Mouse (Mus musculus) intestine, postnatal 0 days (tissue): ENCODE measurements around the gene Dnmt1. TPM values are rescaled to one million over a fixed set of nuclear protein-coding genes. Genes with fewer than 3 reads are reported as not detected.
A peak's percentile ranks its signal among the peaks of the same experiment; 100 is the strongest.

Source experiments
- ATAC-seq: fragments of 200-750 bp; cut with Nextera tagmentation; 2 replicates; pipeline ENCODE4 v1.8.0; 2017; ENCODE audit warnings: mild to moderate bottlenecking, moderate TSS enrichment, moderate library complexity
- H3K27ac ChIP-seq: fragments of 300-500 bp; sonication (generic); 2 replicates; pipeline ENCODE4 v1.5.1; 2014; ENCODE audit warnings: mild to moderate bottlenecking, low read depth, low read length, moderate library complexity
- H3K27me3 ChIP-seq: fragments of 300-500 bp; sonication (generic); replicated peaks from 2 replicates; pipeline ENCODE4 v1.6.1; 2014; ENCODE audit warnings: low read length, mixed read lengths; ENCODE audit not compliant: control insufficient read depth, insufficient read depth
- H3K36me3 ChIP-seq: fragments of 300-500 bp; sonication (generic); 2 replicates; pipeline ENCODE4 v1.6.1; 2014; ENCODE audit warnings: mild to moderate bottlenecking, moderate library complexity; ENCODE audit not compliant: control insufficient read depth, insufficient read depth
- H3K4me1 ChIP-seq: fragments of 300-500 bp; sonication (generic); replicated peaks from 2 replicates; pipeline ENCODE4 v1.6.1; 2014; ENCODE audit warnings: antibody characterized with exemption, low read length, mixed read lengths; ENCODE audit not compliant: control insufficient read depth, insufficient read depth
- H3K4me2 ChIP-seq: fragments of 300-500 bp; sonication (generic); replicated peaks from 2 replicates; pipeline ENCODE4 v1.6.1; 2014; ENCODE audit warnings: low read depth, mild to moderate bottlenecking, moderate library complexity
- H3K4me3 ChIP-seq: fragments of 300-500 bp; sonication (generic); 2 replicates; pipeline ENCODE4 v1.5.1; 2014; ENCODE audit warnings: low read depth, low read length
- H3K9ac ChIP-seq: fragments of 300-500 bp; sonication (generic); 2 replicates; pipeline ENCODE4 v1.6.1; 2014; ENCODE audit warnings: mild to moderate bottlenecking, low read depth, low read length
- H3K9me3 ChIP-seq: fragments of 300-500 bp; sonication (generic); 2 replicates; pipeline ENCODE4 v1.6.1; 2016; ENCODE audit warnings: mixed run types; ENCODE audit not compliant: control insufficient read depth
- CTCF ChIP-seq: sonication (generic); IDR thresholded peaks from 2 replicates; pipeline ENCODE4 v1.5.1; 2016; ENCODE audit warnings: low read depth, mild to moderate bottlenecking, control low read depth, antibody characterized with exemption, moderate library complexity
- WGBS: fragments of 180-500 bp; shearing (Covaris S2); extraction: QIAGEN DNeasy Blood & Tissue Kit; methylation state at CpG from one replicate; pipeline ENCODE4 v1.1.7; 2014; 5-methylcytosine and 5-hydroxymethylcytosine counted together
- polyA plus RNA-seq: library from polyadenylated mRNA; unstranded; fragments of >200 nt; fragmentation: Nextera tagmentation; extraction: Ambion mirVana; gene quantifications from 2 replicates; pipeline ENCODE4 v1.2.1, GENCODE M21; 2015

Dnmt1 gene
- polyA plus RNA-seq, 1 experiment from 2014 or later, result 19.2 TPM

GRCm38 (mm10) chr9:20879097-20879792 is 80.4 kb downstream of the Dnmt1 start, which contains the start of gene Angptl6:
Angptl6 (minus strand) TSS chr9:20879727.
- no peak for TF ChIP-seq CTCF
- Histone ChIP-seq H3K9ac (peak within 1 kb of the TSS; percentile 28; the same call in 1 of the 2 replicates), H3K27me3 (no peaks in the 10 kb centered on the region), H3K9me3 (no peaks in the 10 kb centered on the region), H3K4me2 (peak within 1 kb of the TSS; percentile 74), H3K4me1 (no peaks in the 10 kb centered on the region), H3K36me3 (0 out of 2 replicates have a peak, but pooled peaks cover 5% of the 10 kb centered on the region), H3K4me3 (peak within 1 kb of the TSS; percentile 36), H3K27ac (peak within 1 kb of the TSS; percentile 86)
- ATAC-seq, result no peak
- WGBS, result 74% methylated on average over 13 of the region's 13 CpGs

- peak overlapping the region; percentile 74 for H3K4me2 ChIP-seq
- H3K9ac ChIP-seq, result peak overlapping the region; percentile 28; the same call in 1 of the 2 replicates
- peak overlapping the region; percentile 36 for H3K4me3 ChIP-seq
- H3K27ac ChIP-seq, result peak overlapping the region; percentile 86
- no peaks in the 10 kb centered on the region for H3K4me1 ChIP-seq
- H3K9me3 ChIP-seq, result no peaks in the 10 kb centered on the region
- ATAC-seq, result no peak
- H3K27me3 ChIP-seq, result no peaks in the 10 kb centered on the region
- H3K36me3 ChIP-seq, result peaks cover 7% of the 10 kb centered on the region
- 14% methylated on average over 10 of the region's 10 CpGs for WGBS
- TF ChIP-seq CTCF, result no peak
Measured at GRCm38 (mm10) chr9:20878710-20879065, 81.0 kb downstream of the Dnmt1 start.

DNA sequence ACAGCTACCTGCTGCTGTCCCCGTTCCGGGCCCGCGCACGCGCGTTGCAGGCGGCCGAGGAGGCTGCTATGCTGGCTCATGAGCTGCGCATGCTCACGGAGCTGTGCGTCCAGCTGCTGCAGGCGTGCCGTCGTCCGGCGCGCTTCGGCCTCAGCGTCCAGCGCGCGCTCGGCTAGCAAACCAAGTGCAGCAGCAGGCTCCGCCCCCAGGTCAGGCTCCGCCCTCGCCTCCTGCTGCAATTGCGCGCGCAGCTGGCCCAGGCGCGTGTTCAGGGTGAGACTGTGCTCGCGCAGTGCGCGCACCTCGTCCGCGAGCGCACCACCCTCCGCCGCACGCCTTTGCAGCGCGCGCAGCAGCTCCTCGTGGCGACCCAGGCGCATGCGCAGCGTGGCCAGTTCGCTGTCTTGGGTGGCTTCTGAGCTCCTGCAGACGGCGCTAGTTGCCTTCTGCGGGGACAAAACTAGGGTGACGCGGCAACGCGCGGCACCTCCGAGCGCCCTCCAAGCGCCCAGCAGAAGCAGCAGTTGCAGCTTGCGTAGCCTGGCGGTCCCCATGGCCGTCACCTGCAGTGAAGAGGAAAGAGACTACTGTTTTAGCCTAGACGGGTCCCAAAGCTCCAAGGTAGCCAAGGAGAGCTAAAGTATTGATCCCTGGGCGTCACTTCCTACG is 81.5 kb downstream of the Dnmt1 start:
- no peaks in the 10 kb centered on the region for H3K4me1 ChIP-seq
- H3K9ac ChIP-seq, result peak overlapping the region; percentile 28; the same call in 1 of the 2 replicates
- peak; percentile 98 for TF ChIP-seq CTCF
- ATAC-seq, result peak; percentile 97
- peak overlapping the region; percentile 74 for H3K4me2 ChIP-seq
- H3K27ac ChIP-seq, result peak overlapping the region; percentile 86
- H3K36me3 ChIP-seq, result peaks cover 12% of the 10 kb centered on the region
- no peaks in the 10 kb centered on the region for H3K27me3 ChIP-seq
- under 1% methylated on average over 69 of the region's 69 CpGs for WGBS
- H3K4me3 ChIP-seq, result peak overlapping the region; percentile 36
- no peaks in the 10 kb centered on the region for H3K9me3 ChIP-seq

- TF ChIP-seq CTCF, result no peak
- peak overlapping the region; percentile 22; the same call in 1 of the 2 replicates for H3K9ac ChIP-seq
- ATAC-seq, result no peak; the same call in 1 of the 2 replicates
- H3K4me3 ChIP-seq, result peak overlapping the region; percentile 29
- H3K27me3 ChIP-seq, result no peaks in the 10 kb centered on the region
- peaks cover 20% of the 10 kb centered on the region for H3K36me3 ChIP-seq
- H3K4me2 ChIP-seq, result peak overlapping the region; percentile 66
- 32% methylated on average over 14 of the region's 14 CpGs for WGBS
- no peaks in the 10 kb centered on the region for H3K4me1 ChIP-seq
- no peaks in the 10 kb centered on the region for H3K9me3 ChIP-seq
- H3K27ac ChIP-seq, result no peak overlapping the region
Measured at GRCm38 (mm10) chr9:20877118-20878040, 82.3 kb downstream of the Dnmt1 start.

DNA sequence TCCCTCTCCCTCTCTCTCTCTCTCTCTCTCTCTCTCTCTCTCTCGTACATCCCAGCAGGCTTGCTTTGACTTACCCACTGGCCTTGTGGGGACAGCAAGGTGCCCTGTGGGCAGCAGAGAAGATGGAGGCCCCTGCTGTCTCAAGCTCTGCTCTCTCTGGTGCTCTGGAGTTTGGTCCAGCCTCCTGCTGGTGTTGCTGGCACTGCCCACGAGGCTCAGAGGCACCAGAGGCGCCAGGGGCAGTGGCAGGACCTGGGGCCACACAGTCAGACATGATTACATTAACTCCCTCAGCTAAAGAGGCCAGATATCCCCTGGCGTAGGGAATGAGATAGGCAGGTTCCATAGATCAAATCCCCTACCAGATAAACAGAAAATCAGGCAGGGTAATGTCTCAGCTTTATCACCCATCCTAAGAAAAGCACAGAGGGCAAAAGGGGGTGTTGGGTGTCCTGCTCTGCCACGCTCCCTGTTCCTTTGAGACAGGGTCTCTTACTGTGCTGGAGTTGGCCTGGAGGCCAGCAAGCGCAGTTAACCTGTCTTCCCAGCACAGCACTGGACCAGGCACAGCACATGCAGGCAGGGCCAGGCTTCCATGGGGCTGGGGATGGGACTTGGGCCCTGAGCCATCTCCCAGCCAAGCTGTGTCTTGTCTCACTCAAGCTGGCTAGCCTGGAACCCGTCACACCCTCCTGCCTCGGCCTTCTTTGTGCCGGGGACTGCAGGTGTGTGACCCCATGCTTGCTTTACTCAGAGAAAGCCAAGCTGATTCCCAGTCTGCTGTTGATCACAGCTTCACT is 83.2 kb downstream of the Dnmt1 start:
- no peaks in the 10 kb centered on the region for H3K27me3 ChIP-seq
- H3K9ac ChIP-seq, result no peak overlapping the region
- TF ChIP-seq CTCF, result no peak
- no peak overlapping the region for H3K4me3 ChIP-seq
- H3K4me2 ChIP-seq, result no peak overlapping the region
- no peak for ATAC-seq
- H3K36me3 ChIP-seq, result peaks cover 21% of the 10 kb centered on the region
- no peaks in the 10 kb centered on the region for H3K4me1 ChIP-seq
- H3K9me3 ChIP-seq, result no peaks in the 10 kb centered on the region
- WGBS, result 74% methylated on average over 8 of the region's 9 CpGs
- no peak overlapping the region for H3K27ac ChIP-seq
